Mouse (Mus musculus) megakaryocyte, embryonic 14.5 days (primary cell): Measurements from ENCODE around the gene Nek2.

Source experiments
- FLI1 ChIP-seq: IDR thresholded peaks from 2 replicates; pipeline ENCODE4 v1.6.1; 2012; ENCODE audit warnings: low read length, inconsistent platforms, mixed read lengths
- GATA1 ChIP-seq: IDR thresholded peaks from 3 replicates; pipeline ENCODE4 v1.6.1; 2012; ENCODE audit warnings: mixed read lengths, low read length, inconsistent platforms, borderline replicate concordance

DNA sequence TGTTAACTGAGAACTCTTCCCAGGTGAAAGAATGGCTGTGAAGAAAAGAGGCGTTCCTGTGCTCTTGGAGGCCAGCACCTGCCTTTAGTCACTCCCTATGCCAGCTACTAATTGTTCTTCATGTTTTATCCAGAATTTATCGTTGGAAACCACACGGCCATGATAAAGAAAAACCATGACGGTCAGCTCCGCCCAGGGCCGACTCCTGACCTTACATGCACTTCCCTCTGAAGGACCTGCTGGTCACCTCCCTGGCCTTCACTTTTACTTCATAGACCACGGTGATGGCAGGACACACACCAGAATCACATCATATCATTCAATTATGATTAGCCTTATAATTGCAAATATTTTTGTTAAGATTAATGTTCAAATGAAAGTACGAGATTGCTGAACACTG, 46.1 kb upstream of the Nek2 start:
- TF ChIP-seq GATA1 (no peak), FLI1 (no peak)
